Mouse (Mus musculus) MEL (cell line): ENCODE measurements around the gene Dclk1. TPM values are rescaled to one million over a fixed set of nuclear protein-coding genes. Genes with fewer than 3 reads are reported as not detected.

Experiments
- DNase-seq: peaks from one replicate; pipeline ENCODE4 v3.0.0; 2011; ENCODE audit warnings: low read depth, low spot score
- H3K27ac ChIP-seq: 2 replicates; pipeline ENCODE4 v1.5.1; 2012; ENCODE audit warnings: low read depth, mild to moderate bottlenecking, control low read depth, low read length, moderate library complexity; ENCODE audit not compliant: control insufficient read depth
- H3K27me3 ChIP-seq, 2 experiments: fragments of 150-350 bp in 1 of 2; sonication (generic) in 1 of 2; 2 replicates each; pipeline ENCODE4 v1.6.1; 2012; ENCODE audit warnings: low read length in 2 of 2, mild to moderate bottlenecking in 2 of 2, improper control_type of control experiment in 1 of 2, moderate library complexity in 1 of 2; ENCODE audit not compliant: insufficient read depth in 2 of 2, control insufficient read depth in 1 of 2
- H3K36me3 ChIP-seq, 2 experiments: 2 replicates each; pipeline ENCODE4 v1.6.1; 2012 to 2014; ENCODE audit warnings: low read length in 2 of 2, improper control_type of control experiment in 1 of 2, inconsistent platforms in 1 of 2, mild to moderate bottlenecking in 1 of 2; ENCODE audit not compliant: insufficient read depth in 2 of 2, control insufficient read depth in 1 of 2
- H3K4me1 ChIP-seq, 2 experiments: fragments of 150-350 bp in 1 of 2; sonication (generic) in 1 of 2; 2 replicates each; pipeline ENCODE4 v1.6.1; 2012; ENCODE audit warnings: low read length in 2 of 2, improper control_type of control experiment in 1 of 2, mild to moderate bottlenecking in 1 of 2; ENCODE audit not compliant: insufficient read depth in 2 of 2, control insufficient read depth in 1 of 2
- H3K4me3 ChIP-seq, 2 experiments: fragments of 150-350 bp in 1 of 2; sonication (generic) in 1 of 2; 2 replicates each; pipeline ENCODE4 v1.5.1; 2012; ENCODE audit warnings: low read depth in 2 of 2, low read length in 2 of 2, mild to moderate bottlenecking in 2 of 2, moderate library complexity in 2 of 2, control low read depth in 1 of 2, improper control_type of control experiment in 1 of 2; ENCODE audit not compliant: control insufficient read depth in 1 of 2, insufficient read depth in 1 of 2
- H3K79me2 ChIP-seq: 2 replicates; pipeline ENCODE4 v1.6.1; 2012; ENCODE audit warnings: mild to moderate bottlenecking, low read length, moderate library complexity; ENCODE audit not compliant: control insufficient read depth, poor library complexity, insufficient read depth
- H3K9ac ChIP-seq: 2 replicates; pipeline ENCODE4 v1.6.1; 2012; ENCODE audit warnings: low read depth, mild to moderate bottlenecking, control low read depth, low read length, moderate library complexity; ENCODE audit not compliant: control insufficient read depth, poor library complexity, severe bottlenecking
- H3K9me3 ChIP-seq: fragments of 150-350 bp; sonication (generic); replicated peaks from 2 replicates; pipeline ENCODE4 v1.6.1; 2012; ENCODE audit warnings: mild to moderate bottlenecking, low read length, improper control_type of control experiment, moderate library complexity; ENCODE audit not compliant: insufficient read depth
- BHLHE40 ChIP-seq: IDR thresholded peaks from 2 replicates; pipeline ENCODE4 v1.6.1; 2012; ENCODE audit warnings: low read depth, mild to moderate bottlenecking, inconsistent platforms, low read length, improper control_type of control experiment, borderline replicate concordance
- CHD1 ChIP-seq: IDR thresholded peaks from 2 replicates; pipeline ENCODE4 v1.6.1; 2012; ENCODE audit warnings: low read depth, mild to moderate bottlenecking, inconsistent platforms, low read length, improper control_type of control experiment
- E2F4 ChIP-seq: IDR thresholded peaks from 2 replicates; pipeline ENCODE4 v1.6.1; 2011; ENCODE audit warnings: low read depth, low read length, improper control_type of control experiment, borderline replicate concordance
- ELF1 ChIP-seq: IDR thresholded peaks from 2 replicates; pipeline ENCODE4 v1.6.1; 2014; ENCODE audit warnings: low read depth, mild to moderate bottlenecking, inconsistent platforms, low read length, improper control_type of control experiment, moderate library complexity
- ETS1 ChIP-seq: IDR thresholded peaks from 2 replicates; pipeline ENCODE4 v1.6.1; 2012; ENCODE audit warnings: low read depth, mild to moderate bottlenecking, inconsistent platforms, low read length, improper control_type of control experiment, moderate library complexity
- JUND ChIP-seq: IDR thresholded peaks from 2 replicates; pipeline ENCODE4 v1.6.1; 2011; ENCODE audit warnings: low read depth, mild to moderate bottlenecking, improper control_type of control experiment, low read length
- KAT2A ChIP-seq: conservative IDR thresholded peaks from 2 replicates; pipeline ENCODE4 v1.6.1; 2012; ENCODE audit warnings: low read depth, low read length, improper control_type of control experiment, inconsistent platforms
- MXI1 ChIP-seq: IDR thresholded peaks from 2 replicates; pipeline ENCODE4 v1.6.1; 2011; ENCODE audit warnings: mild to moderate bottlenecking, low read depth, low read length, improper control_type of control experiment
- MYB ChIP-seq: IDR thresholded peaks from 2 replicates; pipeline ENCODE4 v1.6.1; 2011; ENCODE audit warnings: mild to moderate bottlenecking, low read depth, low read length, improper control_type of control experiment
- MYC ChIP-seq: IDR thresholded peaks from 2 replicates; pipeline ENCODE4 v1.6.1; 2011; ENCODE audit warnings: low read depth, mild to moderate bottlenecking, low read length, improper control_type of control experiment, moderate library complexity
- NELFE ChIP-seq: IDR thresholded peaks from 2 replicates; pipeline ENCODE4 v1.6.1; 2011; ENCODE audit warnings: low read depth, low read length, improper control_type of control experiment
- POLR2AphosphoS2 ChIP-seq: IDR thresholded peaks from 2 replicates; pipeline ENCODE4 v1.6.1; 2011; ENCODE audit warnings: low read length, improper control_type of control experiment
- POLR2AphosphoS5 ChIP-seq: IDR thresholded peaks from 2 replicates; pipeline ENCODE4 v1.6.1; 2012; ENCODE audit warnings: low read depth, borderline replicate concordance, mild to moderate bottlenecking, inconsistent platforms, low read length, moderate library complexity, mixed read lengths
- SIN3A ChIP-seq: IDR thresholded peaks from 2 replicates; pipeline ENCODE4 v1.6.1; 2012; ENCODE audit warnings: low read length, improper control_type of control experiment, inconsistent platforms
- SMC3 ChIP-seq: IDR thresholded peaks from 2 replicates; pipeline ENCODE4 v1.6.1; 2011; ENCODE audit warnings: low read depth, low read length, improper control_type of control experiment
- TAL1 ChIP-seq: IDR thresholded peaks from 2 replicates; pipeline ENCODE4 v1.6.1; 2012; ENCODE audit warnings: mild to moderate bottlenecking, inconsistent platforms, low read length, moderate library complexity, mixed read lengths
- USF2 ChIP-seq, 2 experiments: IDR thresholded peaks; 2 replicates each; pipeline ENCODE4 v1.6.1; 2011 to 2012; ENCODE audit warnings: improper control_type of control experiment in 2 of 2, low read length in 2 of 2, borderline replicate concordance in 1 of 2, inconsistent platforms in 1 of 2, low read depth in 1 of 2, mild to moderate bottlenecking in 1 of 2; ENCODE audit not compliant: insufficient read depth in 1 of 2
- ZC3H11A ChIP-seq: IDR thresholded peaks from 2 replicates; pipeline ENCODE4 v1.6.1; 2012; ENCODE audit warnings: low read depth, mild to moderate bottlenecking, inconsistent platforms, low read length, improper control_type of control experiment
- polyA plus RNA-seq, 2 experiments: library from polyadenylated mRNA; stranded (reverse) in 1 of 2; unstranded in 1 of 2; fragments of >175 nt in 1 of 2; fragments of >200 nt in 1 of 2; gene quantifications; 2 replicates each; pipeline versions ENCODE4 v1.2.1 to v1.2.4; 2012; ENCODE audit warnings: low replicate concordance in 2 of 2, low read depth in 1 of 2; ENCODE audit not compliant: insufficient read length in 2 of 2, insufficient read depth in 1 of 2, missing spikeins in 1 of 2
- total RNA-seq: library from RNA; depleted of rRNA; stranded (reverse); fragments of 300-350 nt; gene quantifications from 2 replicates; pipeline ENCODE4 v1.2.3, GENCODE M21; 2012

Gene Dclk1
- total and polyA plus RNA-seq, 3 experiments, result not detected

- H3K27ac ChIP-seq, result no peak overlapping the region
- no peak for TF ChIP-seq POLR2AphosphoS5
- TF ChIP-seq ZC3H11A, result no peak
- TF ChIP-seq SIN3A, result no peak
- no peak for TF ChIP-seq MXI1
- no peak for TF ChIP-seq TAL1
- TF ChIP-seq ETS1, result no peak
- no peak for TF ChIP-seq SMC3
- no peak for TF ChIP-seq NELFE
- TF ChIP-seq ELF1, result no peak
- TF ChIP-seq JUND, result no peak
- no peak for TF ChIP-seq MYB
- no peak for TF ChIP-seq BHLHE40
- no peak for TF ChIP-seq MYC
- no peak for TF ChIP-seq E2F4
- TF ChIP-seq USF2 (IDR thresholded peaks at IDR 0.05; ENCODE audit: borderline replicate concordance in 1 of 2, insufficient read depth in 1 of 2, low read depth in 1 of 2, low read length in 2 of 2), result no peak
- TF ChIP-seq CHD1, result no peak
- no peaks in the 10 kb centered on the region for H3K36me3 ChIP-seq
- H3K27me3 ChIP-seq, result no peaks in the 10 kb centered on the region
- no peaks in the 10 kb centered on the region for H3K4me1 ChIP-seq
- DNase-seq, result no peak
- no peaks in the 10 kb centered on the region for H3K9me3 ChIP-seq
- H3K9ac ChIP-seq, result no peak overlapping the region
- H3K79me2 ChIP-seq, result no peaks in the 10 kb centered on the region
- H3K4me3 ChIP-seq, result no peak overlapping the region
Measured at GRCm38 (mm10) chr3:55420436-55421083, 178.4 kb downstream of the Dclk1 start.

GRCm38 (mm10) chr3:55423640-55424397 lies 181.7 kb downstream of the Dclk1 start:
- DNase-seq, result no peak
- H3K9ac ChIP-seq, result no peak overlapping the region
- TF ChIP-seq JUND, result no peak
- no peak for TF ChIP-seq KAT2A
- no peak for TF ChIP-seq POLR2AphosphoS2
- no peaks in the 10 kb centered on the region for H3K9me3 ChIP-seq
- H3K79me2 ChIP-seq, result no peaks in the 10 kb centered on the region
- no peaks in the 10 kb centered on the region for H3K36me3 ChIP-seq
- H3K4me1 ChIP-seq, result no peaks in the 10 kb centered on the region
- no peak overlapping the region for H3K4me3 ChIP-seq
- H3K27me3 ChIP-seq, result no peaks in the 10 kb centered on the region
- no peak overlapping the region for H3K27ac ChIP-seq
